Comparison of ENCODE assay signal across 16 mouse cellular contexts in the genomic region with DNA sequence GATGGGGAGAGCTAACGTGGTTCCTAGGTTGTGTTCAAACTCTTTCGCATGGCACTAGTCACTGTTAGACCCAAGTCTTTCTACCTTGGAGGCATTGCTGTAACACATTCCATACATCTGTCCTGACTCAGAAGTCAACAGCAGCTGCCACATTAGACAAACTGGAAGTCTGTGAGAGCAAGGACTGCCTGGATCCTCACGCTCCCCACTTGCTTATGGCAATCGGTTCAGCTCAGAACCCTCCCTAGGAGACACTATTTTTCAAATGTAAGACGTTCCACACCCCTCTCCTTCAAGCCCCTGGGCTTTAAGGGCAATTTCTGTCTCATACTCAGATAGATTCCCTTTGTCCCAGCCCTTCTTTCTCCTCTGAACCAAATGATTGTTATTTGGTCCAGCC. TPM values are rescaled to one million over a fixed set of nuclear protein-coding genes. Genes with fewer than 3 reads are reported as not detected.
"Had no signal": no experiment of that assay in that cellular context is flagged by ENCODE, and none has a peak within 500 bp of the region (broad histone marks: within the 10 kb centered on the region; RNA-seq: fewer than 3 reads in every experiment).

No protein-coding gene starts in this region.

- H3K4me1 ChIP-seq: midbrain, embryonic 13.5 days; midbrain, embryonic 15.5 days; neural tube, embryonic 12.5 days had no signal

- H3K9ac ChIP-seq: liver, embryonic 15.5 days; lung, embryonic 14.5 days; midbrain, embryonic 13.5 days; midbrain, embryonic 15.5 days; neural tube, embryonic 12.5 days had no signal

- ATAC-seq: midbrain, embryonic 13.5 days; midbrain, embryonic 15.5 days had no signal

- H3K27me3 ChIP-seq: midbrain, embryonic 13.5 days; midbrain, embryonic 15.5 days had no signal

- H3K27ac ChIP-seq: liver, embryonic 15.5 days; midbrain, embryonic 13.5 days; midbrain, embryonic 15.5 days; neural tube, embryonic 12.5 days had no signal

- DNase-seq: lung, adult 18-20 months; lung, embryonic 14.5 days; lung, postnatal 10 days; lung, postnatal 4 days; right cerebral cortex, postnatal 25 days; right cerebral cortex, postnatal 4 days; spleen, adult 18-20 months; thymus, adult 18-20 months; thymus, postnatal 14 days; thymus, postnatal 36 days had no signal

- H3K4me3 ChIP-seq: liver, embryonic 15.5 days; midbrain, embryonic 13.5 days; midbrain, embryonic 15.5 days; neural tube, embryonic 12.5 days had no signal

- H3K9me3 ChIP-seq: liver, embryonic 15.5 days; midbrain, embryonic 13.5 days; midbrain, embryonic 15.5 days; neural tube, embryonic 12.5 days had no signal

- H3K36me3 ChIP-seq: liver, embryonic 15.5 days; midbrain, embryonic 13.5 days; midbrain, embryonic 15.5 days; neural tube, embryonic 12.5 days had no signal

- H3K4me2 ChIP-seq: lung, embryonic 14.5 days; midbrain, embryonic 11.5 days; midbrain, embryonic 13.5 days; midbrain, embryonic 15.5 days; neural tube, embryonic 12.5 days had no signal

RNA-seq across cellular contexts. Expression of a gene that starts 55.6 kb away (rescaled TPM):
- polyA plus RNA-seq: midbrain, embryonic 15.5 days; small intestine, adult 2 months had no signal
